Mouse (Mus musculus): Measurements from ENCODE around the gene Sorcs2.

- no peak for TF ChIP-seq CTCF (IDR thresholded peaks at IDR 0.05; ENCODE audit: insufficient read depth, low read depth, low read length)
- no peak for TF ChIP-seq POLR2A (IDR thresholded peaks at IDR 0.05; ENCODE audit: insufficient read depth, low read depth, low read length)
Observed at GRCm38 (mm10) chr5:36293109-36293900, 104.6 kb downstream of the Sorcs2 start.

All from olfactory bulb, adult 2 months (tissue).